Mouse (Mus musculus): Measurements from ENCODE around the gene Gm4969.
"Not testable (repeated sequence)": the region's sequence is repeated elsewhere in the genome, so short reads cannot be mapped to it uniquely, and the experiment has no call there.

Gm4969 gene

GRCm38 (mm10) chr7:19118028-19118771 lies at the start of gene Gm4969:
Gm4969 (minus strand) TSS chr7:19118368.
- peak in 1 of 2 experiments; percentile 36 for DNase-seq (ENCODE audit: low spot score in 2 of 2)

- DNase-seq (ENCODE audit: low spot score in 2 of 2), result no peak
Observed at GRCm38 (mm10) chr7:19166990-19167389, 48.8 kb upstream of the Gm4969 start.

- DNase-seq (ENCODE audit: low spot score in 2 of 2), result no peak
Observed at GRCm38 (mm10) chr7:19165656-19166423, 47.7 kb upstream of the Gm4969 start, which contains the start of gene Gipr. Gipr (minus strand) TSS chr7:19166127.

GRCm38 (mm10) chr7:19164978-19165377 lies 46.8 kb upstream of the Gm4969 start:
- no peak for DNase-seq (ENCODE audit: low spot score in 2 of 2)

GRCm38 (mm10) chr7:19164189-19164588 lies 46.0 kb upstream of the Gm4969 start:
- DNase-seq (ENCODE audit: low spot score in 2 of 2), result no peak

GRCm38 (mm10) chr7:19163752-19164151 lies 45.6 kb upstream of the Gm4969 start:
- no peak for DNase-seq (ENCODE audit: low spot score in 2 of 2)

GRCm38 (mm10) chr7:19162928-19163327 lies 44.8 kb upstream of the Gm4969 start:
- no peak for DNase-seq (ENCODE audit: low spot score in 2 of 2)

GRCm38 (mm10) chr7:19160115-19160514 lies 41.9 kb upstream of the Gm4969 start:
- no peak for DNase-seq (ENCODE audit: low spot score in 2 of 2)

- no peak for DNase-seq (ENCODE audit: low spot score in 2 of 2)
Observed at GRCm38 (mm10) chr7:19159411-19159810, 41.2 kb upstream of the Gm4969 start.

- no peak for DNase-seq (ENCODE audit: low spot score in 2 of 2)
Observed at GRCm38 (mm10) chr7:19158601-19159000, 40.4 kb upstream of the Gm4969 start.

- DNase-seq (ENCODE audit: low spot score in 2 of 2), result peak; percentile 78 to 96
Observed at GRCm38 (mm10) chr7:19157160-19157800, 39.1 kb upstream of the Gm4969 start.

GRCm38 (mm10) chr7:19155825-19156475 lies 37.8 kb upstream of the Gm4969 start:
- DNase-seq (ENCODE audit: low spot score in 2 of 2), result no peak

GRCm38 (mm10) chr7:19154796-19155195 lies 36.6 kb upstream of the Gm4969 start:
- DNase-seq (ENCODE audit: low spot score in 2 of 2), result no peak

GRCm38 (mm10) chr7:19151121-19151520 lies 33.0 kb upstream of the Gm4969 start:
- DNase-seq (ENCODE audit: low spot score in 2 of 2), result not testable (repeated sequence)

GRCm38 (mm10) chr7:19149626-19150025 lies 31.5 kb upstream of the Gm4969 start, which contains the start of gene Snrpd2:
Snrpd2 (plus strand) TSS chr7:19149722.
- DNase-seq (ENCODE audit: low spot score in 2 of 2), result peak; percentile 84 to 96

- DNase-seq (ENCODE audit: low spot score in 2 of 2), result peak; percentile 97 to 98
Observed at GRCm38 (mm10) chr7:19148875-19149541, 30.8 kb upstream of the Gm4969 start, which contains the start of gene Qpctl. Qpctl (minus strand) TSS chr7:19149291.

GRCm38 (mm10) chr7:19148180-19148874 lies 30.2 kb upstream of the Gm4969 start:
- no peak for DNase-seq (ENCODE audit: low spot score in 2 of 2)

- no peak for DNase-seq (ENCODE audit: low spot score in 2 of 2)
Observed at GRCm38 (mm10) chr7:19147497-19148045, 29.4 kb upstream of the Gm4969 start.

GRCm38 (mm10) chr7:19146793-19147192 lies 28.6 kb upstream of the Gm4969 start:
- no peak for DNase-seq (ENCODE audit: low spot score in 2 of 2)

- DNase-seq (ENCODE audit: low spot score in 2 of 2), result peak in 1 of 2 experiments; percentile 72
Observed at GRCm38 (mm10) chr7:19137380-19137779, 19.2 kb upstream of the Gm4969 start.
